Mouse (Mus musculus): ENCODE results near the gene Lgals3. TPM values are rescaled to one million over a fixed set of nuclear protein-coding genes. Genes with fewer than 3 reads are reported as not detected.

The Lgals3 gene
- polyA plus RNA-seq, 1 experiment from 2014 or later = 3.1 TPM

- no peaks in the 10 kb centered on the region for H3K9me3 ChIP-seq (replicated peaks; ENCODE audit: control insufficient read depth, low read length)
- DNase-seq (ENCODE audit: low spot score) = no peak
- H3K36me3 ChIP-seq (ENCODE audit: control insufficient read depth, insufficient read depth, low read length) = no peaks in the 10 kb centered on the region
- no peak overlapping the region for H3K4me2 ChIP-seq (ENCODE audit: low read length)
- ATAC-seq = no peak
- no peaks in the 10 kb centered on the region for H3K4me1 ChIP-seq (ENCODE audit: control insufficient read depth, insufficient read depth, low read length)
- H3K9ac ChIP-seq (ENCODE audit: low read length) = no peak overlapping the region
- H3K4me3 ChIP-seq (ENCODE audit: low read depth, low read length) = no peak overlapping the region
- no peak overlapping the region for H3K27ac ChIP-seq (ENCODE audit: low read depth, low read length)
- no peaks in the 10 kb centered on the region for H3K27me3 ChIP-seq (replicated peaks; ENCODE audit: control insufficient read depth, insufficient read depth, low read length)
- WGBS = 42% methylated on average over 4 of the region's 4 CpGs
Measured at GRCm38 (mm10) chr14:47341811-47342291, 25.7 kb upstream of the Lgals3 start.

- no peak overlapping the region for H3K4me2 ChIP-seq (ENCODE audit: low read length)
- no peak for ATAC-seq
- WGBS = 90% methylated on average over 1 of the region's 1 CpGs
Measured at GRCm38 (mm10) chr14:47346715-47347114, 20.8 kb upstream of the Lgals3 start.

DNA sequence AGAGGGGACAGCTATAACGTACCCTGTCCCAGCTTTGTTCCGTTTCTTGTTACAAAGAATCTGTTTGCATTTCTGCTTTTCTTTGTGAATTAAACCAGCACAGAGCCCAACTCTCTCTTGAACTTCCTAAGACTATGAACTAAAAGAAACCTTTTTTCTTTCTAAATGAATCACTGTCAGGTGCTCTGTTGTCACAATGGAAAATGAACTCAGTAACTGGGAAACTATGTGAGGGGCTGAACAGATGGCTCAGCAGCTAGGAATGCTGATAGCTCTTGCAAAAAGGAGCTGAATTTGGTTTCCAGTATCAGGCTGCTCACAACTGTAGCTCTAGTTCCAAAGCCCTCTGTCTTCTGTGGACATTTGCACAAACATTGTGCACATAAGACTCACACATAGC is 16.6 kb upstream of the Lgals3 start:
- H3K4me3 ChIP-seq (ENCODE audit: low read depth, low read length) = no peak overlapping the region
- no peaks in the 10 kb centered on the region for H3K4me1 ChIP-seq (ENCODE audit: control insufficient read depth, insufficient read depth, low read length)
- H3K27ac ChIP-seq (ENCODE audit: low read depth, low read length) = no peak overlapping the region
- H3K36me3 ChIP-seq (ENCODE audit: control insufficient read depth, insufficient read depth, low read length) = no peaks in the 10 kb centered on the region
- no peak overlapping the region for H3K4me2 ChIP-seq (ENCODE audit: low read length)
- H3K27me3 ChIP-seq (replicated peaks; ENCODE audit: control insufficient read depth, insufficient read depth, low read length) = no peaks in the 10 kb centered on the region
- 82% methylated on average over 2 of the region's 2 CpGs for WGBS
- DNase-seq (ENCODE audit: low spot score) = no peak
- no peak for ATAC-seq
- no peaks in the 10 kb centered on the region for H3K9me3 ChIP-seq (replicated peaks; ENCODE audit: control insufficient read depth, low read length)
- no peak overlapping the region for H3K9ac ChIP-seq (ENCODE audit: low read length)

More at GRCm38 (mm10) chr14:47346715-47347114, 20.8 kb upstream of the Lgals3 start:
- no peak overlapping the region for H3K27ac ChIP-seq (ENCODE audit: low read depth, low read length)
- no peaks in the 10 kb centered on the region for H3K27me3 ChIP-seq (replicated peaks; ENCODE audit: control insufficient read depth, insufficient read depth, low read length)
- DNase-seq (ENCODE audit: low spot score) = no peak
- H3K9me3 ChIP-seq (replicated peaks; ENCODE audit: control insufficient read depth, low read length) = no peaks in the 10 kb centered on the region
- no peak overlapping the region for H3K9ac ChIP-seq (ENCODE audit: low read length)
- H3K4me3 ChIP-seq (ENCODE audit: low read depth, low read length) = no peak overlapping the region
- no peaks in the 10 kb centered on the region for H3K4me1 ChIP-seq (ENCODE audit: control insufficient read depth, insufficient read depth, low read length)
- no peaks in the 10 kb centered on the region for H3K36me3 ChIP-seq (ENCODE audit: control insufficient read depth, insufficient read depth, low read length)

DNA sequence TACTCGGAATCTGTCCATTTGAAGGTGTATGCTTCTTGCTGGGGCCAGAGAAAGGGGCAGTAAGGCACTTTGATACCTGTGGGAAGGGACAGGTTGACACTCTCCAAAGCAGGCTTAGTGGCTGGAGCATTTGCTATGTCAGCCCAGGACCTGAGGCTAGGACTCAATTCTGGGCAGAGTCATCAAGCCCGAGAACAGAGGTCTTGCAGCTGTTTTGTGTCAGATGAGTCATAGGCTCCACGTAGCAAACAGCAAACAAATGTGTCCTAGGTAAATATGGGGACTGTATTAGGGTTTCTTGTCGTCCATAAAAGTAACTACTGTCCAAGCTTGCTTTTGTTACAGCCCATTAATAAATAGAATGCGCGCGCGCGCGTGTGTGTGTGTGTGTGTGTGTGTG is 15.3 kb upstream of the Lgals3 start:
- WGBS = 89% methylated on average over 10 of the region's 10 CpGs
- no peak for DNase-seq (ENCODE audit: low spot score)

DNA sequence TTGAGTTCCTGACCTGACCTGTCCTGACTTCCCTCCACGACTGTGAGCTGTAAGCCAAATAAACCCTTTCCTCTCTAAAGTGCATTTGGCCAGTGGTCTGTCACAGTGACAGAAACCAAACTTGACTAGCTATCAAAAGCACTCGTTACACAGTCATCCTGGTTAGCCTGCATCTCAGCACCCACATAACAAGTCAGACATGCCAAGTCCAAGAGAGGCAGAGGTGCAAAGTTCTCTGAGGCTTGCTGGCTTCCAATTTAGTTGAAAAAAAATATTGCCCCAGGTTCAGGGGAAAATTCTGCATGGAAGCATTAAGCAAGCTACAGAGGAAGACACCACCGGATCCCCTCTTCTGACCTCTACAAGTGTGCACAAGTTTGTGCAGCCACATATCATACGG is 14.3 kb upstream of the Lgals3 start:
- H3K27ac ChIP-seq (ENCODE audit: low read depth, low read length) = no peak overlapping the region
- H3K36me3 ChIP-seq (ENCODE audit: control insufficient read depth, insufficient read depth, low read length) = no peaks in the 10 kb centered on the region
- no peak for DNase-seq (ENCODE audit: low spot score)
- no peak overlapping the region for H3K9ac ChIP-seq (ENCODE audit: low read length)
- no peak for ATAC-seq
- H3K4me1 ChIP-seq (ENCODE audit: control insufficient read depth, insufficient read depth, low read length) = no peaks in the 10 kb centered on the region
- no peaks in the 10 kb centered on the region for H3K27me3 ChIP-seq (replicated peaks; ENCODE audit: control insufficient read depth, insufficient read depth, low read length)
- WGBS = 91% methylated on average over 4 of the region's 4 CpGs
- H3K4me3 ChIP-seq (ENCODE audit: low read depth, low read length) = no peak overlapping the region
- H3K4me2 ChIP-seq (ENCODE audit: low read length) = no peak overlapping the region
- no peaks in the 10 kb centered on the region for H3K9me3 ChIP-seq (replicated peaks; ENCODE audit: control insufficient read depth, low read length)

More for the DNA sequence above, 15.3 kb upstream of the Lgals3 start:
- Histone ChIP-seq H3K27ac (ENCODE audit: low read depth, low read length) (no peak overlapping the region), H3K36me3 (ENCODE audit: control insufficient read depth, insufficient read depth, low read length) (no peaks in the 10 kb centered on the region), H3K4me2 (ENCODE audit: low read length) (no peak overlapping the region), H3K9ac (ENCODE audit: low read length) (no peak overlapping the region), H3K4me3 (ENCODE audit: low read depth, low read length) (no peak overlapping the region), H3K9me3 (replicated peaks; ENCODE audit: control insufficient read depth, low read length) (no peaks in the 10 kb centered on the region), H3K4me1 (ENCODE audit: control insufficient read depth, insufficient read depth, low read length) (no peaks in the 10 kb centered on the region), H3K27me3 (replicated peaks; ENCODE audit: control insufficient read depth, insufficient read depth, low read length) (no peaks in the 10 kb centered on the region)
- no peak for ATAC-seq

- no peak overlapping the region for H3K4me2 ChIP-seq (ENCODE audit: low read length)
Measured at GRCm38 (mm10) chr14:47354111-47354577, 13.4 kb upstream of the Lgals3 start.

GRCm38 (mm10) chr14:47354948-47355347 is 12.6 kb upstream of the Lgals3 start:
- WGBS = 82% methylated on average over 5 of the region's 5 CpGs
- H3K27ac ChIP-seq (ENCODE audit: low read depth, low read length) = no peak overlapping the region
- no peak overlapping the region for H3K9ac ChIP-seq (ENCODE audit: low read length)
- H3K4me2 ChIP-seq (ENCODE audit: low read length) = no peak overlapping the region
- no peaks in the 10 kb centered on the region for H3K4me1 ChIP-seq (ENCODE audit: control insufficient read depth, insufficient read depth, low read length)
- no peak for DNase-seq (ENCODE audit: low spot score)
- ATAC-seq = no peak
- no peaks in the 10 kb centered on the region for H3K9me3 ChIP-seq (replicated peaks; ENCODE audit: control insufficient read depth, low read length)
- H3K36me3 ChIP-seq (ENCODE audit: control insufficient read depth, insufficient read depth, low read length) = no peaks in the 10 kb centered on the region
- no peaks in the 10 kb centered on the region for H3K27me3 ChIP-seq (replicated peaks; ENCODE audit: control insufficient read depth, insufficient read depth, low read length)
- no peak overlapping the region for H3K4me3 ChIP-seq (ENCODE audit: low read depth, low read length)

More at GRCm38 (mm10) chr14:47354111-47354577, 13.4 kb upstream of the Lgals3 start:
- Histone ChIP-seq H3K9me3 (replicated peaks; ENCODE audit: control insufficient read depth, low read length) (no peaks in the 10 kb centered on the region), H3K27me3 (replicated peaks; ENCODE audit: control insufficient read depth, insufficient read depth, low read length) (no peaks in the 10 kb centered on the region), H3K9ac (ENCODE audit: low read length) (no peak overlapping the region), H3K27ac (ENCODE audit: low read depth, low read length) (no peak overlapping the region), H3K4me1 (ENCODE audit: control insufficient read depth, insufficient read depth, low read length) (no peaks in the 10 kb centered on the region), H3K4me3 (ENCODE audit: low read depth, low read length) (no peak overlapping the region), H3K36me3 (ENCODE audit: control insufficient read depth, insufficient read depth, low read length) (no peaks in the 10 kb centered on the region)
- DNase-seq (ENCODE audit: low spot score) (no peak), ATAC-seq (no peak)
- 69% methylated on average over 8 of the region's 8 CpGs for WGBS

GRCm38 (mm10) chr14:47356622-47357021 is 10.9 kb upstream of the Lgals3 start:
- H3K4me3 ChIP-seq (ENCODE audit: low read depth, low read length) = no peak overlapping the region
- H3K4me2 ChIP-seq (ENCODE audit: low read length) = no peak overlapping the region
- H3K27me3 ChIP-seq (replicated peaks; ENCODE audit: control insufficient read depth, insufficient read depth, low read length) = no peaks in the 10 kb centered on the region
- no peak for DNase-seq (ENCODE audit: low spot score)
- no peaks in the 10 kb centered on the region for H3K9me3 ChIP-seq (replicated peaks; ENCODE audit: control insufficient read depth, low read length)
- ATAC-seq = no peak
- H3K4me1 ChIP-seq (ENCODE audit: control insufficient read depth, insufficient read depth, low read length) = no peaks in the 10 kb centered on the region
- H3K9ac ChIP-seq (ENCODE audit: low read length) = no peak overlapping the region
- 83% methylated on average over 3 of the region's 3 CpGs for WGBS
- no peak overlapping the region for H3K27ac ChIP-seq (ENCODE audit: low read depth, low read length)
- H3K36me3 ChIP-seq (ENCODE audit: control insufficient read depth, insufficient read depth, low read length) = no peaks in the 10 kb centered on the region

- no peak overlapping the region for H3K27ac ChIP-seq (ENCODE audit: low read depth, low read length)
- ATAC-seq = no peak
- 77% methylated on average over 3 of the region's 3 CpGs for WGBS
- H3K9me3 ChIP-seq (replicated peaks; ENCODE audit: control insufficient read depth, low read length) = no peaks in the 10 kb centered on the region
- no peaks in the 10 kb centered on the region for H3K36me3 ChIP-seq (ENCODE audit: control insufficient read depth, insufficient read depth, low read length)
- H3K27me3 ChIP-seq (replicated peaks; ENCODE audit: control insufficient read depth, insufficient read depth, low read length) = no peaks in the 10 kb centered on the region
- no peak for DNase-seq (ENCODE audit: low spot score)
- no peak overlapping the region for H3K4me3 ChIP-seq (ENCODE audit: low read depth, low read length)
- H3K4me1 ChIP-seq (ENCODE audit: control insufficient read depth, insufficient read depth, low read length) = no peaks in the 10 kb centered on the region
- H3K4me2 ChIP-seq (ENCODE audit: low read length) = no peak overlapping the region
- no peak overlapping the region for H3K9ac ChIP-seq (ENCODE audit: low read length)
Measured at GRCm38 (mm10) chr14:47359610-47360009, 7.9 kb upstream of the Lgals3 start.

All from forebrain, embryonic 14.5 days (tissue).